Mouse (Mus musculus) kidney, postnatal 36 days (tissue): ENCODE results near the gene Nudt4.
A peak's percentile ranks its signal among the peaks of the same experiment; 100 is the strongest.

ENCODE experiments used
- DNase-seq, 2 experiments: peaks; one replicate each; pipeline ENCODE4 v3.0.0; 2021 to 2022; ENCODE audit warnings: mixed read lengths in 2 of 2

Gene Nudt4

DNA sequence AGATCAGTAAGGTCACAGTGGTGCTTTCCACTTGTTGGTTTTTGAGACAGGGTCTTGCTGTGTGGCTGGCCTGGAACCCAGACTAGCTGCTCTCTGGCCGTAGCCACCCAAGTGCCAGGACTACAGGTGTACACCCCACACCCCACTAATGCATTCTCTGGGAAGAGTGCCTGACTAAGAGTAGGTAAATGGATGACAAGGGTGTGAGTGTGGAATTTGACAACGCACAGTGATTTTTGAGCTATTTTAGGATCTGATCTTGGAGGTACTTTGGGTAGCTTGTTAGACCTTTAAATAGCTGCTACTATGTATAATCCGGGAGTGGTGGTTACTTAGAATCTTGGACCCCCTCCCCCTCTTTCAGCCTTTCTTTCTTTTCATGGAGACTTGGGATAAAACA is 24.7 kb downstream of the Nudt4 start:
- no peak for DNase-seq

DNA sequence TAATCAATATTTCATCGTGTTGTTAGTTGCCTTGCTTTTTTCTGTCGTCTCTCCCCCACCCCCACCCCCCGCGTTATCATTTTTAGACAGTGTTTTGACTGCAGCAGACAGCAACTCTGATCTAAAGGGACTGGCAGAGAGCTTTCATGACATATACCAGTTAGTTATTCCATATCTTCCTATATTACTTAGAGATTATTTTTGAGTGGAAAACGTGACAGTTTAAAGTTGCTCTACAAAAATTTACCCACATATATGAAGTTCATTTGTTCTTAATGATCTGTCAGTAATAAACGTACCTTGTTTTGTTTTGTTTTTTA is 27.8 kb downstream of the Nudt4 start:
- no peak for DNase-seq

DNA sequence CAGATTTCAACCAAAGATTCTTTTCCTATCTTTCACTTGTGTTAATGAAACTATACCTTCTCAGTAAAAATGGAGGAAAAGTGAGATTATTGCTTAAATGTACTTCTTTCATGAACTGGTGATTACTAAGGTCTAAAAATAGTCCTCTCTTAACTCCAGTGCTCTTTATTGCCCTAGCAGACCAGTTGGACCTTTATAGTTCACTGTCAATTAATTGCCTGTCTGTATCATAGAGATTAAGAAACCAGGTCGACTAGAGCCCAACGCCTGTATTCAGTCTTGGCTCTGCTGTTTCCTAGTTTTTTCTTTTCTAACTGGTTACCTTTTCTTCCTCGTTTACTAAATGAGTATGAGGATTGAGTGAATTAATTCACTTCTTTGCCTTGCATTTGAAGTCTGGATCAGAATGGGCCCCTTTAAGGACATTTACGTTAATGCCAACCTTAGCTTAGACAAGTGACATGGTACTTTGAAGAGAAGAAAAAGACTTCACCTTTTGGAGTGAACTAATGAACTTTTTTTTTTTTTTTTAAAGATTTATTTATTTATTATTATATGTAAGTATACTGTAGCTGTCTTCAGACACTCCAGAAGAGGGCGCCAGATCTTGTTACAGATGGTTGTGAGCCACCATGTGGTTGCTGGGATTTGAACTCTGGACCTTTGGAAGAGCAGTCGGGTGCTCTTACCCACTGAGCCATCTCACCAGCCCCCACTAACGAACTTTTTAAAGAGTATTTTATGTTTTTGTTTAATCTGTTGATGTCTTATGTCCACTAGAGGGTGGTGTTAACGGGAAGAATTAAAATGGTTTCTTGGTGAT is 28.3 kb downstream of the Nudt4 start:
- DNase-seq = no peak

DNA sequence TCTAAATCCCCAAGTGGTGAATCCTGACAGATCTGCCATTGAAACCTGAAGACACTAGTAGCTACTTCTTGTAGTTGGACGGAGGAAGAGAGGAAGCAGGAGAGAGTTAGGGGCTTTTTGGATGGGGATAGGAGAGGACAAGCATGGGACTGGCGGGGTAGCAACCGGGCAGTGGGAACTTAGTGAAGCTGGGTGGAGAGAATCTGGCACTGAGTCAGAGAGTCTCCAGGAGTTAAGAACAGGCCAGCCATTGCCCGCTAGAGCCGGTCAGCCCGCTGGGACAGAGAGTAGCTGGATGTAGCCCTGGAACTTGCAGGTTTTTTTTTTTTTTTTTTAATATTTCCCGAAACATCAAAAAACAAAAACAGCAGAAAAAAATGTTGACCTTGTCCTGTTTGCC is 30.6 kb downstream of the Nudt4 start:
- peak; percentile 61 to 62 for DNase-seq

DNA sequence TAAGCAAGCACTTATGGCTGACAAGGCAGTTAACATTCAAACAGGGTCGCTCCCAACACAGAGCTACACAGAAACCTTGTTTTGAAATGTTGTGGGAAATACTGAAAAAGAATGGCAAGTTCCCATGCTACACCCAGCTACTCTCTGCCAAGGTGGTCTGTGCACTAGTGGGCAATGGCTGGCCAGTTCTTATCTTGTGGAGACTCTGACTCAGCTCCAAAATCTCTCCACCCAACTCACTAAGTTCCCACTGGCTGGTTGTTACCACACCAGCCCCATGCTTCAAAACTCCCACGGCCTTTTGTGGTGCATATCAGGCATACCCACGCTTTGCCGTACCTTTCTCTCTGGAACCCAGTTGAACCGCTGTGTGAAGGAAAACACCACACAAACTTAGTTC is 31.0 kb downstream of the Nudt4 start:
- DNase-seq = no peak

DNA sequence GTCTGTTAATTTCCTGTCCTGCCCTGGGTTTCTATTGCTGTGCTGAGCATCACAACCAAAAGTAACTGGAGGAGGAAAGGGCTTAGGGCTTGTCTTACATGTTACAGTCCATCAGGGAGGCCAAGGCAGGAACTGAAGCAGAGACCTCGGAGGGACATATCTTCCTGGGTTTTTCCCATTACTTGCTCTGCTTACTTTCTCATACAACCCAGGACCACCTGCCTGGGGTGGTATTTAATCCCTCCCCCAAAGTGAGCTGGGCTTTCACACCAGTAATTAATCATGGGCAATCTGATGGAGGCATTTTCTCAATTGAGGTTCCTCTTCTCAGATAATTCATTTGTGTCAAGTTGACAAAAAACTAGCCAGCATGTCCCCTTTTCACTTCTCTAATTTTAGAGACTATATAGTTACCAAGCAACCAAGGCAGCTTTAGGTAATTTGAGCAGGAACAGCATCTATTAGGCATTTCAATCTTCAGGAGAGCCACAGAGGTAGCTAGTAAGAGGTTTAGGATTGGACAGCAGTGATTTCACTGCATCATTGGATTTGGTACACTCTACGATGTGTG is 33.3 kb downstream of the Nudt4 start:
- no peak for DNase-seq

DNA sequence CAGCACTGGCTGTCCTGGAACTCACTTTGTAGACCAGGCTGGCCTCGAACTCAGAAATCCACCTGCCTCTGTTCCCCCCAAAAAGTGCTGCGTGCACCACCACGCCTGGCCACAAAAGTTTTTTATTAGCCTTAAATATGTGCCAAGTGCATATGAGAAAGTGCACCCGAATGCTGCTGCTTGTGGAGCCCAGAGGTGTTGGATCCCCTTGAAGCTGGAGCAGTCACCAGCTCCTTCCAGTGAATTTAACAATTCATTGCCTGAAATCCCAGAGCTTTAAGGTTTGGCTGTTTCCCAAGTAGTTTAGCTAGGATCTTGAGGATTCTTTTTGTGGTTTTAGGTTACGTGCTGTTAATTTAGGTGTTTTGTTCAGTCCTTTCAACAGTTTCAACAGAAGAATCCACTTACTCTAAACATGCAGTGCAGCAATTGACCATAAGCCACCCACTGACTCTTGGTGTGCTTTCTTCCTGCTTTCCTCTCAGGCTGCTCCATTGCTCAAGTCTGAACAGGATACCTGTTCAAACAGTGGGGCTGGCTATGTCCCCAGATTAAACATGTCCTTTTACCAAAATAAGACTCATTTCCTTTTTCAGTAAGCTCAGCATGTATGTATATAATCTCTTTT is 37.3 kb downstream of the Nudt4 start:
- no peak for DNase-seq

DNA sequence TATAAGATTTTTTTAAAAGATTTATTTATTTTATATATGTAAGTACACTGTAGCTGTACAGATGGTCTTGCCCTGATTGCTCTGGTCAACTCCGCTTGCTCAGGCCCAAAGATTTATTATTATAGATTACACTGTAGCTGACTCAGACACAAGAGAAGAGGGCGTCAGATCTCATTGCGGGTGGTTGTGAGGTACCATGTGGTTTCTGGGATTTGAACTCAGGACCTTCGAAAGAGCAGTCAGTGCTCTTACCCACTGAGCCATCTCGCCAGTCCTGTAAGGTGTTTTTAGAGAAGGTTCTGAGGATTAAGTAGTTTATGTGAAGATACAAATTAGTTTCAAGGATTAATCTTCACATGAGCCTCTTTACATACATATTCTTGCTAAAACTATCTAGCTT is 38.1 kb downstream of the Nudt4 start:
- no peak for DNase-seq

DNA sequence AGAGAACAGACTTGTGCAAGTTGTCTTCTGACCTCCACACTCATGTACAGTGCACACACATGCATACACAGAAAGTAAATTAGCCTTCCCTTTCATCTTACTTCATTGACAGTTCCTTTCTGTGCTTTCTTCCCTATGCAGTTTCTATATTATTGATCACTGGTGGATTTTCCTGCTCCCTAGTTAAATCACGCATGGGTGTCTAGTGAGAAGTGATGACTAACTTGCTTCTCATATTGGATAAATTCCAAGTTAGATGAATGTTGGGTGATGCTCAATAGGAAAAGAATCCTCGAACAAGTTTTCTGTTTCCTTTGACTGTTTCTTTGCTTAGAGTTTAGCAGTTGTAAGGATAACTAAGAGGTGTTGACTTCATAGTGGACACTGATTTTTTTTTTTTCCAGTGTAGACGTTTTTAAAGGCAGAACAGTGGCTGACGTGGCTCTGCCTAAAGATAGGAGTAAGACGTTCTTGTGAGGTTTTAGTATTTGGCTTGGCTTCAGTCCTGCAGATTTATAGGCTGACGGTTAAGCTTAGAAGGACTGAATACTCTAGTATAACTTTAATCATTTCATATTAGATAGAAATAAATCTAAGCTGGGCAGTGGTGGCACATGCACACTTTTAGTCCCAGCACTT is 38.8 kb downstream of the Nudt4 start:
- DNase-seq = no peak

DNA sequence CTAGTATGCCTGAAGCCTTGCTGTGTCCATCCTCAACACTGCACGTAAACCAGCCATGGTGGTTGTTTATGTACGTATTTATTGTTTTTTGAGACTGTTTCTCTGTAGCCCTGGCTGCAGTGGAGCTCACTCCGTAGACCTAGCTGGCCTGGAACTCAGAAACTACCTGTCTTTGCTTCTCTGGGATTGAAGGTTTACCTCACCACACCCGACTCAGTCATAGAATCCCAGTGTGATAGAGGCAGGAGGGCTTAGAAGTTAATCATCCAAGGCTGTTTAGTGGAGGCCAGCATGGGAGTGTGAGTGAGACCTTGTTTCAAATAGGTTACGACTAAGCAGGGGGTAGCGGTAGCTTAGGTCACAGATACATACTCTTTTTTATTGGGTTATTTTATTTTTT is 46.3 kb downstream of the Nudt4 start:
- DNase-seq = no peak

DNA sequence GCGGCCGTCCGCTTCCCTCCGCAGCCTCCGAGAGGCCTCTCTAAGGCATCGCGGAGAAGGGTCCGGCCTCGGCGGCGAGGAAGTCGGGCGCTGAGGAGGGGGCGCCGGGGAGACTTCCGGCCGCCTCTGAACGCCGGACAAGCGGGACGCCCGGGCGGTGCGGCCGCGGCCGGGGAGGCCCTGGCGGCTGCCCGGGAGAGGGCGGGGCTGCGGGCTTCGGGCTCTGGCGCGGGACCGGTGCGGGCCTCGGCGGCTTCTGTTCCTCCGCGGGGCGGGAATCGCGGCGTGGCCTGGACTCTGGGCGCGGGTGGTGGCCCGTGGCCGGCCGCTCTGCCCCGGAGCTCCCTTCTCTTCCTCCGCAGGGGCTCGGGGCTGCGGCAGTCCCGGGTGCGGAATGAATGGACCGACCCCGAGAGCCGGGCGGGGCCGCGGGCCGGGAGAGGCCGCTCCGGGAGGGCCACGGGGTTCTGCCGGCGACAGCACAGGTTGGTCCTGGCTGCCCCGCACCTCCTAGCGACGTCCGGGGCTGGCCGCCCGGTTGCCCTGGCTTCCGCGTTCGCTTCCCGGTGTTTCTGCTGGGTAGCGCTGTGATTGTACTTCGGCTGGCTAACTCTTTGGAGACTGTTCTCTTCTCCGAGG is 48.5 kb downstream of the Nudt4 start:
- peak; percentile 32 to 71 for DNase-seq

DNA sequence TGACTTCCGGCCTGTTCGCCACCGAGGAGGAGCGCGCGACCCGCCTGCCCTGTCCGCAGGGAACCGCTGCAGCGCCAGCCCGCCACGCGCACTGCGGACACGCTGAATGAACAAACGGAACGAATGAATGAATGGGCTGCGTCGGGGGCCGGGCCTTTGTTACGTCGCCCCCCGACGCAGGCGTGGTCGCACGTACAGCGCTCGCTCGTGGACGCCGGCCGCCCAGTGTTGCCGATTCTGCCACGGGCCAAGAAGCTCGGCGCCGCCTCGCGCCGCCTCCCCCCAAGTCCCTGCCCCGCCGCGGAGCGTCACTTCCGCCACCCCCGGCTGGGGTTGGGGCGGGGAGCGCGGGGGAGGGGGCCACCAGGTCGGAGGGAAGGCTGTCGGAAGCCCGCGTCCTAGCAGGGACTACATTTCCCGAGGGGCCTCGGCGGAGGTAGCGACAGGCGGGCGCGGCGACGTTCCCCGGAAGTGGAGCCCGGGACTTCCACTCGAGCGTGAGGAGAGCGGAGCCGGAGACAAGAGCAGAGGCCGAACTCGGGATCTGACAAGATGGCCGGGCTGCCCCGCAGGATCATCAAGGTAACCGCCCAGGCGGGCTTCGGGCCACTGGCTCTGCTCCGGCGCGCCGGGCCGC is 49.2 kb downstream of the Nudt4 start, which contains the start of gene Ube2n:
TSS of gene Ube2n (plus strand) at position 490 of the 637 bp plus-strand sequence.
- DNase-seq = peak; percentile 98 to 99

DNA sequence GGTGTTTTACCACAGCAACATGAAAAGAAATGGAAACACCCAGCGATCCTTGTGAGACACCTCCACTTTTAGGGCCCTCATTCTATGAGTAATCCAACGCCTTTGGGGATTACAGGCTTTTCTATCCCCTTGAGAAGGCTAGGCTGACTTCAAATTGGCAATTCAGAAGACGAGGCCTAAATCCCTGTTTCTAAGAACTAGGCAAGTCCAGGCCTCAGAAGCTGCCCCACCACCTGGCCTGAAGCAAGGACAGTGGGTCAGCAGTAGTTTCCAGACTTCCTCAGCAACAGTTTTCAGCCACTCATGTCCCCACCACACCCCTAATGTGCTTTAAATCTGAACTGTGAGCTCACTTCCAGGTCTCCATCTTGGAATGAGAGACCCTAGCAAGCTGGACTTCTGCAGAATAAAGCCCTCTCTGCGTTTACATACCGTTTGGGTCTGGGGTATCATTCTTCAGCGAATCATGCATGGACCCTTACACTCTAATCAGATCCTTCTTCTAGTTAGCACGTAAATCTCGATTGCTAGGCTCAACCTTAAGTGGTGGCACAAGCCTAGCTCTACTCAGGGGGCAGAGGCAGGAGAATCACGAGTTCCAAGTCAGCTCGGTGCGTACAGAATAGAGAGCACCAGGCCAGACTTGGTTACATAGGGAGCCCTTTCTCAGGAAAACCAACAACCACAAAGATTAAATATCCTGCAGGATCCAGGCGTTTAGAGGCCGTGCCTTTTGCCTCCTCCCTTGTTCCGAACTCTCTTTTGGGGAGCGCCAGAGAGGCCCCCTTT is 50.0 kb downstream of the Nudt4 start:
- DNase-seq = no peak

DNA sequence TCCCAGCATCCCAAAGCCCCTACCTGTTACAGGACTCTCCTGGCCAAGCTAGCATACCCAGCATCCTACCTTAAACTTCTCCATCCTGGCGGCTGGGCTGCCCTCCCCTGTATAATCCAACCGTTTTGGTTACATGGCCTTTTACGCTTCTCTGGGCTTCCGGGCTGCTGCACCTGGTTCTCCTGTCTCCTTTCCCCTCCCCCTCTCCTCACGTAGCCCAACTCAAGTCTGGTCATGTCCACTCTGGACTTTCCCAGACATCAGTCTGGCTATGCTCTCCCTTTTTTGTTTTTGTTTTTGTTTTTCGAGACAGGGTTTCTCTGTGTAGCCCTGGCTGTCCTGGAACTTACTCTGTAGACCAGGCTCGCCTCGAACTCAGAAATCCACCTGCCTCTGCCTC is 51.3 kb downstream of the Nudt4 start:
- no peak for DNase-seq

DNA sequence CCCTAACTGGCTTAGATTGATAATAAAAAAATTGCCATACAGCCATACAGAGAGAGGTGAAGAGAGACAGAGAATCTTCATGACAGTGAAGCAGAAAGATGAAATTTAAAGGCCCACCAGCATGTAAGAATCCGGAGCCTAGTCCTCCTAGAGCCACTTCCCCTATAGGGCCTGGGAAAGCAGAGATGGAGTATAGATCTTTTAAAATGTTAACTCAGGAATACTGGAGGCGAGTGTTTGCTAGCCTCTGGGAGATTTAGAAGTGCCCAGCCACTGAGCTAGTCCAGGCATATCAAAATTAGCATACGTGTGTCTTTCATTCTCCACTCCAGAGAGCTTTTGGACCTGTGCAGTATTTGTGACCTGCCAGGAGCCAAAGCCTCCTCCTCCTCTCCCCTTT is 54.7 kb downstream of the Nudt4 start:
- DNase-seq = no peak

DNA sequence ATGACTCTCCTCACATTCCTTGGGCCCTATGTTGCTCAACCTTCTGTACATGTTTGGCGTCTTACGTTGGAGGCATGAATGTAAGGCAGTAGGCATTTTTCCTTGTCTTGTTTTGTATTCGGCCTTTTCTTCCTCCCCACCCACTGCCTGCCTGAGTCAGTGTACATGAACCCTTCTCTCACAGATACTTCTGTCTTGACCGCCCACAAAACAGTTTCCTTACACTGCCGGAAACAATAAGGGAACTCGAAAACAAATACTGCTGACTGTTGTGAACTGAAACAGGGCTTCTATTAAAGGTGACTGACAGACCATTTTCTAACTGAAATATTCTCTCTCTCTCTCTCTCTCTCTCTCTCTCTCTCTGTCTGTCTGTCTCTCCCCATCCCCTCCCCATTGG is 55.2 kb downstream of the Nudt4 start:
- no peak for DNase-seq

DNA sequence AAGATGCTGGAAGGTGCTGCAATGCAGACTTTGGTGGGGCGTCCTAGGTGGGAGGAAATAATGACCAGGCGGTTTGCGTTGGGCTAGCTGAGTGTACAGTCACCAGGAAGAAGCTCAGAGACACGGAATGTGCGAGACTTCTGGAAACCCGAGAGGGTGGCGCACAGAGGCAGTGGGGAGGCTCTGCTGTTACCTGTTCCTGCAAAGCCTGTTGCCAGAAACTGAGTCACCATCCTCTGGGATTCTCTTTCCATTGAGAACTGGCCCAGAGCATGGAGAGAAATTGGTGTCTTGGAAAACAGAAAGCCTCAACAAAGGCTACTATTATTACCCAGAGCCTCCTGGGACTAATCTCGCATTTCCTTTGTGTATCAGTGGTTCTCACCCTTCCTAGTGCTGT is 55.8 kb downstream of the Nudt4 start:
- no peak for DNase-seq

DNA sequence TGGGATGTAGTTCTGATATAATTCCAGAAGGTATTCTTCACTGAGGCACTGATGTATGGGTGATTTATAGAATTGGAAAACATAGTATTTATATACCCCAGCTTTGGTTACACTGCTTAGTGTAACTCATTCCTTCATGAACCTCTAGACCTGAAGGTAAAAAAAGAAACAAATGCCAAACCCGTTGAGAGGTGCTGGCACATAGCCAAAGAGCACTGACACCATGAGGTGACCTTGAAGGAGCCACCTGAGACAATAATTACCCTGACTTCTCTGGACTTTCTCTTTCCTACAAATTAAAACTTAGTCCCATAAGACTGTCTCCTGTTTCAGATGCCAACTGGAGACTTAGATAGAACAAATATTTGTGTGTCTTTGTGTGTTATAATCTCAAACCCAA is 59.6 kb downstream of the Nudt4 start:
- peak; percentile 19 to 57 for DNase-seq

DNA sequence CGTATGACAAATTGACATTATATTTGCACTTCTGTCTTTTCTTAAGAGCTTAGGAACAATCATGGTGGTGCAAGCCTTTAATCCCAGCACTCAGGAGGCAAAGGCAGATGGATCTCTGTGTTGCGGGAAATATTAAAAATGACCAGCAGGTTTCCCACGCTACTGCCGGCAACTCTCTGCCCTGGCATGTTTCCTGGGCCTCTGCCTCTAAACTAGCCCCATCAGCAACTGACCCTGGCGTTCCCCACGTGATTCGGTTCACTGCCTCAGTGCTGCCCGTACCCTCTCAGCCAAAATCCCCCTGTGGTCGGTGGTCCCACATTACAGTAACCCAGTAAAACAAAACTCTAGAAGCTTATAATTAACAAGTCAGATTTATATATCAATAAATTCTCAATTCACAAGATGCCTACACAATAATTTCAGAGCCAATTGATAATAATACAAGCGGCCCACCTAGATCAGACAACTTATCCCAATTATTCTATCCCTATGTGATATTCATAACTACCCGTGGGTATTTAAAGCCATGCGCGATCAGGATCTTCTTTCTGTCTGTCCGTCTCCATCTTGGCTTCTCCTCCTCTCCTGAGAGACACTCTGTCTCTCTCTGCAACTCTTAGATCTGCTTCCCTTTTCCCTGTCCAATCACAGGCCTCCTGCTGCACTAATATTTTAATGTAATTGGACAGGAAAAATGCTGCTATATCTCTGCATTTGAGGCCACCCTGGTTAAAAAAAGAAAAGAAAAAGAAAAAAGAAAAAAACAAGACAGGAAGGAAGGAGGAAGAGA is 60.3 kb downstream of the Nudt4 start:
- peak in 1 of 2 experiments; percentile 38 for DNase-seq

DNA sequence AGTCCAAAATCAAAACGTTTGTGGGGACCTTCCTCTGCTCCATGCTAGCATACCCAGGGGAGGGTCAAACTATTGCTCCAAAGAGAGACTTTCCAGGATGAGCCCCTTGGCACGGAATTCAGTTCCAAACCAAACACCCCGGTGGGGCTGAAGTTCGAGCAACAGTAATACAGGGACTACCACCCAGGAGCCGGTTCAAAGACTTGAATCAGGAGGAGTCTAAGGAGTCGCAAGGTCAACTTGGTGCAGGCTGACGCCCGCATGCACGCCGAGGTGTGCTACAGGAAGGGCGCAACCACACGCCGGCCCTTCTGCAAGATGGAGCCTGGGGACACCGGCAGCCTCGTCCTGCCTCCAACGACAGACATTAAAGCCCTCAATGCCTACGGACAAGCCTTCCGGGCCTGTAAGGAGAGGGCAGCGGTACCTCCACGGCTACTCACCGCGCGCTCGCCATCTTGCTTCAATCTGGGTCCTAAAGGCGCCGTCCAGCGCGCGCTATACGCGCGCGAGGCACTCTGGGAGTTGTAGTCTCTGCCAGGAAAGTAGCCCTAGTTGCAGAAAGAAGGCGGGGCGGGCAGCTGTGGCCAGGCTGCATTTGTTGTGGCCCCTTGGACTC is 62.4 kb downstream of the Nudt4 start, which contains the start of gene Mrpl42:
TSS of gene Mrpl42 (minus strand) at position 478 of the 619 bp plus-strand sequence.
- peak; percentile 94 to 96 for DNase-seq

DNA sequence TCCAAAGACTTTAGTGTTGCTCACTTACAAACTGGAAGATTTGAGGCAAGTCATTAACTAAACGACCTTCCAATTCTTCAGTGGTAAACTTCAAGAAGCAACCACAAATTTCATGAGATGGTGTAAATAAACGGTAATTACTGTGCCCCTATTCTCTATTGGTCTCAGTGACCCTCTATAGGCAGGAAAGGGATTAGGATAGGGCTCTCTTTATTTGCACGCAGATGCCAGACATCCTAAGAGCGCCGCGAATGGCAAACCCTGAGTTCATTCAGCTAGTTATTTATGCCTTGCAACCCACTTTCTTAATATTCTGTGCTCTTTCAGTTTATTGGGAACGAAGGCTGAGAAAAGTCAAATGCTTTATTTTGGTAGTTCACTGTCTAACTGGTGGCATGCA is 62.9 kb downstream of the Nudt4 start:
- no peak for DNase-seq
